Mouse (Mus musculus) neutrophil, adult 5-6 weeks (primary cell): ENCODE results near the gene Prdm5. TPM values are rescaled to one million over a fixed set of nuclear protein-coding genes. Genes with fewer than 3 reads are reported as not detected.

Experiments used
- ATAC-seq: fragments of 151-379, 151-347 bp; 2 replicates; pipeline ENCODE4 v1.8.0; 2017; ENCODE audit warnings: mild to moderate bottlenecking, moderate TSS enrichment; ENCODE audit not compliant: insufficient number of reproducible peaks, poor library complexity, low FRiP score, severe bottlenecking; ENCODE audit errors: extremely low read depth
- total RNA-seq: library from RNA; stranded (forward); fragments of 200-1000 nt; gene quantifications from 2 replicates; pipeline ENCODE4 v1.2.3, GENCODE M21; 2017

Gene Prdm5
- total RNA-seq = not detected in 2 replicates

DNA sequence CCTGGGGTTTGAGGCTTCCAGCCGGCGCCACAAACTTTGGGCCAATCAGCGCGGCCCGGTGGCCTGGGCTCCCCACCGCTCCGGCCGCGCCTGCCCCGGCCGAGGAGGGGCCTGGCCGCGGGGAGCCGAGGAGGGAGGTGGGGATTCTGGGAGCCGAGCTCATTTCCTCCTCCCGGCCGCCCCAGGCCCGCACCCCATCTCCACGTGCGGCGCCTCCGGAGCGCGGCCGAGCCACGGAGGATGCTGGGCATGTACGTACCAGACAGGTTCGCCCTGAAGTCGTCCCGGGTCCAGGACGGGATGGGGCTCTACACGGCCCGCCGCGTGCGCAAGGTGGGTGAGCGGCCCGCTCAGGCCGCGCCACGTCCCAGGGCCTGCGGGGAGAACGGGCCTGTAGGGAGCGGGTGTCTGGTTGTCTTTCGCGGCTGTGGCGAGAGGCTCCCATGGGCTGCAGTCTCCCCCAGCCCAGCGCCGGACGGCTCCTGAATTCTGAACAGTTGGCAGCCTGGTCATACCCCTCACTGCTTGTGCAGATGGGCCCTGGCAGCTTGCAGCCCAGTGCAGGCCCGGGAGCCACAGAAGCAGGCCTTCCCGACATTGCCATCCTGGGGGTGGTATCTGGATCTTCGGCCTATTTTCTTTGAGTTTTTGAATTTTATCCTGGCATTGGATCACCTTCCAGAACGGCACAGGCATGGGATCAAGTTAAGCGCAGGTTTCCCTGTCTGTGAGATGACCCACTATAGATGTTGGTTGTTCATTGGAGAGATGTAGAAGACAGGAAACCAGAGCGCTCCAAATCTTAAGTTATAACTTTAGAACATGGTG is at the start of gene Prdm5:
Gene Prdm5, plus strand, starts transcription at position 128 of the 828 bp plus-strand sequence.
- no peak for ATAC-seq

DNA sequence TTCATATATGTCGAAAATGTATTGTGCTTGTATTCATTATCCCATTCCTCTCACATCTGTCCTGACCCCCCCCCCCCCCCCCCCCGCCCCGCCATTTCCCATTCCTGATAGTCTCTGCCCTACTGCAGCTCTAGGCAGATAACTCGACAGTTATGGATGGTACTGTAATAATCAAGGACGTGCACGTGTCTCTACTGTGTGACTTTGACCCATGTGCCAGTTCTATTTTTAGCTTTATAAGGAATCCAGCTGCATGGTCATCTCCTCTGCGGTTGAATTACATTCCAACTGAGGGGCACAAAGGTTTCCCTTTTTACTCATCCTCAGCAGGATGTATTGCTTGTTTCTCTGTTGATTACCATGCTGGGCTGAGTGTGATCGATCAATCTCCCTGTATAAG is 39.3 kb upstream of the Prdm5 start:
- no peak for ATAC-seq

DNA sequence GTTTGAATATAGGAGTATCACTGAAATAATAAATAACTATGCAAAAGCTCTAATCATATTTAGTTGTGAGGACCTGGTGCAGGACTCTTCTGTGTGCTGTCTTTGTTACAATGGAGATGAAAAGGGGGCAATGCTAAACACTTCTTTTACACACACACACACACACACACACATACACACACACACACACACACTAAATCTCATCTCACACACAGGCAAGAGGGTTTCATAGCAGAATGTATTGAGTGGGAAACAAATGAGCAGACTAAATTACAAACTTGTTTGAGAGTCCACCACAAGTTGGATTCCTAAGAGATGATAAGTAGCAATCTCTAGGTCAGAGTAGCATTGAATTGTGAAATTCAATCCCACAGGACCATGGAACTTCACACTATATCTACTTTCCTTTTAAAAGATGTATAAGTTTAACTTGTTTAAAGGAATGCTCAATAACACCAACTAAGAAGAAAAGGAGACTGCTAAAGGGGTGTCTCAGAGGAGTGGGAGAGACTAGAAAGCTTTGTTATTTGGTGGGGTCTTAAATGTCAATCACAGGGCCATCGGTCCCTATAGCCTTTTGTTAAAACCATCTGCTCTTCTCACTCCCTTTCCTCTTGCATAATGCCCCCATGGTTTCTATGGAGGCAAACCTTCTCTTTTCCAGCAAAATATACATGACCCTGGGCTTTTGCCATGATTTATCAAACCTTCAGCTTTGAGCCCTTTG is 35.5 kb upstream of the Prdm5 start:
- no peak for ATAC-seq

DNA sequence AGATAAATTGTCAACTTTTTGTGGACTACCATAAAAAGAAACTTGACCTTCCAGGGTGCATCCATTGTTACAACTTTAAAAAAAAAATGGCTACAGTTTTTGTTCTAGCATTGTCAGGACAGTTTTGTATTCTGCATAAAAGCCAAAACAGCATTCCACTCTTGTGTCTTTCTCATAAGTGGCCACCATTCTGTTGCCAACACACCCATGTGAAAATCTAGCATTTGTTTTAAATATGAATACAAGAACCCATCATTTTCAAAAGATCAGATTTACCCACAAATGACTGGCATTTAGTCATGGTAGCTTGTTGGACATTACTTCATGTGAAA is 35.0 kb upstream of the Prdm5 start:
- no peak for ATAC-seq

DNA sequence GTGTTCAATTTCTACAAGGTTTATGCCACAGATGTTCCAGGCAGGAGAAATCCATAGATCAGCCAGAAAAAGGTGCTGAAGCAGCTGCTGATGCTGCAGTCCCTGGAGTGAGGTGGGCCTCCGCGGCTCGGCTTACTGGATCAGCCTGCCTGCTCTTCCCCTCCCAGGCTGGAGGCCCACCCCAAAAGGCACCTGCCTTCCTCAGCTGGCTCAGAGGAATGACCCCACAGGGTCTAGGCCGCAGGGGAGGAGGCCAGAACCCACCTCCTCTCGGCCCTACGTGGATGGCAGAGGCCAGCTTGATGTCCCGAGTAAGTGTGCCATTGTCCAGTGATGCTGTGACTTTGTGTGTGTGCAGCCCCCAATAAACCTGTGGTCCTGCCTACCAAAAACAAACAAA is 20.6 kb upstream of the Prdm5 start:
- no peak for ATAC-seq

DNA sequence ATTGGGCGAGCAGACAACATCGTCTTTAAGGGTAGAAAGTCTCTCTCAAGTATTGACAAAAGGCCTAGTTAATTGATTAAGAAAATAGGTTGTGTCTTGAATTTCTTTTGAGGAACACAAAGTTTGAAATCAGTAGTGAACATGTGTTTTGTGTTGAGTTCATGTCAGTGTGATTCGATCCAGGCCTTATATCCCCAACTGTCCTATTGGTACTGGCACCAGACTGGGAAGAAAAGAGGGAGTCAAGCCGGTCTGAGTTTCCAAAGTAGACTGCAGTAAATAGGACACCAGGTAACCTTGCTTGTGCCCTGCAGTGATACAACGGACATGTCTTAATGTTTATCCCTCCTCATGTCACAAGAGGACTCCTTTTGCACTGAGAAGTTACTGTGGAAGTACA is 19.6 kb upstream of the Prdm5 start:
- ATAC-seq = no peak

DNA sequence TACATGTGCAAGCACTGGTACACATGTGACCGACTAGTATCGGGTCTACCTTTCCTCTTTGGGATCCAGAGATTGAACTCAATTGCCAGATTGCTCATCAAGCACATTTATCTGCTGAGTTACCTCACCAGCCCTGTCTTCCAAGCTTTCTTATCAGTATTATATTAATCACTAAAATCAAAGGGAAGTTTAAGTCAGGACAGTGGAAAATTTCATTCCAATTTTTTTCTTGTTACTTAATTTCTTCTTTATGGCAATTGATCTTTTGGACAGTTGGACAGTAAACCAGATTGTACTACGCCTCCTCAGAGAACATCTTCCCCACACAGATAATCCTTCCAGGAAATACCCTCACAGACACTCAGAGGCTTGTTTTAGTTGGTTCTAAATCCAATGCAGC is 18.7 kb upstream of the Prdm5 start:
- no peak for ATAC-seq

DNA sequence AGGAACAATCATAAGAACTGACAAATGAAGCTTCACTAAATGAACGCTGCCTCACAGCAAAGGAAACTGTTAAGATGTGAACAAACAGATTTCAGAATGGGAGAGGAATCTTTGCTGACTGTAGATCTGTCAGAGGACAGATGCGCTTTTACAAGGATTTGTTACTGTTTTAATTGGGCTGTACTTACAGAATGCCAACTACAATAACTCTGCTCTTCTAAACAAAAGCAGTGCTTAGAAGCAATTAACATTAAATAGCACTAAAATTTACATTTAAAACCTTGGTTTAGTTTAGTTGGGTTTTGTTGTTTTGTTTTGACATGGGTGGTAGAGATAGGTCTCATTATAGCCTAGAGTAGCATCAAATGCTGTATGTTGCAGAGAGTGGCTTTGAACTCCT is 14.3 kb upstream of the Prdm5 start:
- no peak for ATAC-seq

DNA sequence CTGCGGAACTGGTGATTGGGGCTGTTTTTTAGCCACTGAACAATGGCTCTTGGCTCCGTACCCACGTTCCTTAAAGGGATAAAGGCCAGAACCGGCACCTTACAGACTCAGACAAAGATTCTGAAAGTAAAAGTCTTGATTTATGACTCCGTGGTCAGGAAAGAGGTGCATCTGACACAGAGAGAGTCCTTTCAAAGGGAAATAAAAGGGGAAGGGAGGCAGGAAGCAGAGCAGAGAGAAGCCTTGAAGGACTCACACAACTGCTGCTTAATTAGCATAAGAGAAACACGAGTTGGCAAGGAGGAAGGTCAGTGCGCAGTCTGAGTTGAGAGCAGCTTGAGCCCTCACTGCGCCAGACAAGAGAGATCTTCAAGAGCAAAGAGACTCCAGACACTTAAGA is 13.7 kb upstream of the Prdm5 start:
- no peak for ATAC-seq

DNA sequence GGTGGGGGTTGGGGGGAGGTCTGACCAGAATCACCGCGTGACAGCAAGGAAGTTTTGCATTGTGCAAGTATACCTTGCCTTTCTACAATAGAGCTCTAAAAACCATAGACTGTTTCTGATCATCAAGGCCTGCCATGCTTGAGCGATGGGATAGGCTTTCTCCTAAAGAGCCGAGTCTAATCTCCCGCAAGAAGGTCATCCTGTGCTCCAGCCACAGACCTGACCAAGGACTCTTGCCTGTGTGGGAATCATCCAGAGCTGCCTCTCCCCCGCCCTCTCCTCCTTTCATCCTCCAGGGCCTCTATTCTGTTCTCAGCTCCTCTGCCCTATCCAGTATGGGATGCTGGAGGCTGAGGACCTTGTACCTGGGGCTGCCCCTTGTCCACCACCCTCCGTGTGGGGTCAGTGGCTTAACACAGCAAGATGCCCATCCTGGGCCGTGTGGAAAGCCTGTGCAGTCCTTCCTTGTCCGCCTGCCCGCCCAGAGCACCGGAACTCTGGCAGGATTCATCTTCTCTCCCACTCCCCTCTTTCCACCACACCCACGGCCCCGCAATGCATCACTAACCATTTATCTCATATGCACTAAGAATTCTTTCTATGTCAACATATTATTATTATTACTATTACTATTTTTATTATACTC is 12.9 kb upstream of the Prdm5 start:
- ATAC-seq = no peak

DNA sequence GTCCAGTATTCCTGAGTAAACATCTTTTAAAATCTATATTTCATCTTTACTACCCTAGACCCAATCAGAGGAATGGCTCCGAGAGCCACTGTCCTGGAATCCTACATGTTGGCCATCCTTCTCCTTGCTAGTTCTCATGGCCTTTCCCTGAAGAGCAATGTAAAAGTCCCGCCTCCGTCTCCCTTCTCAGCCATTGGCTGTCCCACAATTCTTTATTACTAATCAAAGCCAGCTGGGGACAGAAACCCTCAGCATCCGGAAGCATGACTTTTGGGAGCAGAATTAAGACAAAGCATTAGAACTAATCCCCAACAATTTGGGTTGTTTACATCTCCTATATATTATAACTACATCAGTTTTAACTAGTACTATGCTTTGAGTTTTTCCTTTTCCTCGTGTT is 10.9 kb upstream of the Prdm5 start:
- ATAC-seq = no peak

DNA sequence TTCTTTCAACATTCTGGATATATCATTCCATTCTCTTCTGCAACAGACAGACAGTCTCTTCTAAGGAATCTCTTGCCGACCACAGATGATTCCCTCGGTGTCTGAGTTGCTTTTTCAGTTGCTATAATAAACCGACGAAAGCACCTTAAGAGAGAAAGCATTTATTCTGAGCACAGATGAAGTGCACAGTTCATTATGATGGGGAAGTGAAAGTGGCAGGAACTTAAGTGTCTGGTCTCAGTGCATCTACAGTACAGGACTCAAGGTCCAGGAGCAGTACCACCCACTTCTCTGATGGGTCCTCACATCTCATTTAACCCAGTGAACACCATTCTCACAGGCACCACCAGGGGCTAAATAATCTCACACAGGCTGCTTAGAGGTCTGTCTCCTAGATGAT is 5.2 kb upstream of the Prdm5 start:
- peak; percentile 61; the same call in 1 of the 2 replicates for ATAC-seq

DNA sequence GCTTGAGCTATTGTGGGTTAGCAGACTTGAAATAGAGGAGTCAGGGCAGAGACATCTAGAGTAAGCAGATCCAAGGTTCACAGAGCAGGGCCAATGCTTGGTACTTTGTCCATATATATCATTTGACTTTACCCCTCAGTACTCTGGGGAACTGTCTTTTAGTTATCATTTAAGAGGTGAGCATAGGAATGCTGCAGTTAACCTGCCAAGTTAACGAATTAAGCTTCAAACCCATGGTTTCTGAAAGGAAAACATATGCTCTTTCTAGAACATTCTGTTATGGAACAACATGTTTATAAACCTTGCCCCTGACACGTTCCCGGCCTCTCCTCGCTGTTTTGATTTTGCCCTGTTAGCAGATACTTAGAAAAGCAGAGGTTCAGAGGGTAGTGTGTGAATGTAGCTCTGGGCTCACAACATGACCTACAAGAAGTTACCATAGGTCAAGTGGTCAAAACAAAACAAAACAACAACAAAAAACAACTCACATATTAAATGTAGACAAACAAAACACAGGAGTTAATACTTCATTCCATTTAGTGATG is 973 bp downstream of the Prdm5 start:
- ATAC-seq = no peak

DNA sequence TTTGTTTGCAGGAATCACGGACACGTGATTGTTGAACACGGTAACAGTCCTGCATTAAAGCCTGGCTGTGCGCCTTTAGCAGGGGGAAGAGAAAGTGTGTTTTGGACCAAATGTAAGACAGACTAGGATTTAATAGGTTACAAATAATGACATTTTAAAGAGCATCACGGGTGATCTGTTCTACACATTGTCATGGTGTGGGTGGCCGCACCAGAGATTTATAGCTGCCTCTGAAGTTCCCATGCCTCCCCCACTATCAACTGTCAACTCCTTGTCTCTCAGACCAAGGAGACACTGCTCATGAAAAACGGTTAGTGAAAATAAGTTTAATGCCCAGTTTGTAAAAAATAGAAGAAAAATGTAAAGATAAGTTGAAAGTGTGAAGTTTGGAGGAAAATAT is 2.7 kb downstream of the Prdm5 start:
- no peak for ATAC-seq

DNA sequence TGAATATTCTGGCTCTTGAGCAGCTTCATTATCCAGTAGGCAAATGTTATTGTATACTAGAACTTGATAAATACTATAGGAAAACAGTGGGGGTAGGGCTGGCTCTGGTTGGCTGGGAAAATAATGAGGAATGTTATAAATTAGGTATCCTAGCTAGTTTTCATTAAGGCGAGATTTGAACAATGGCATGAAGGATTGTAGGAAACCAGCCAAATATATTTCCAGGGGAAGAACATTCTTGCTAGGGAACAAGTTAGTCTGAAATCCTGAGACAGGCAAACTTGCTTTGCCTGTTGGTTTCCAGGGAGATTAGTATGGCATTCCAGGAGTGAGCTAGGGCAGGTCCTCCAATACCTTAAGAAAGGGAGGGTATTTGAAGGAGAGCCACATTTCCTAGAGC is 4.9 kb downstream of the Prdm5 start:
- ATAC-seq = no peak

DNA sequence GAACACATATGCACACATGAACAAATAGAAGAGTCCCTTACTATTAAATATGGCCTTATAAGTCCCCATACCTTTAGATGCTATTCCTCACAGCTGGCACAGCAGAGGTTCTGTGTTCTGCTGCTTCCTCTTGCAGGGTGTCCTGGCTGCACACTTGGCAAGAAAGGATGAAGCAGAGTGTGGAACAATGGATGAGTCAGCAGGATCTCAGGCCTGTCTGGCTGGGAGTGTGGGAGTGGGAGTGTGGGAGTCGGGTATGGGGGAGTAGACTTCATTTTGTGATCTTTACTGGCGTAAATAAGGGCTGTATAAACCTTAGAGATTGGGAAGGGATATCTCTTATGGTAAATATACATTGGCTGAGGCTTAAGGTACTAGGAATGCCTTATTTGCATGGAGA is 14.1 kb downstream of the Prdm5 start:
- no peak for ATAC-seq

DNA sequence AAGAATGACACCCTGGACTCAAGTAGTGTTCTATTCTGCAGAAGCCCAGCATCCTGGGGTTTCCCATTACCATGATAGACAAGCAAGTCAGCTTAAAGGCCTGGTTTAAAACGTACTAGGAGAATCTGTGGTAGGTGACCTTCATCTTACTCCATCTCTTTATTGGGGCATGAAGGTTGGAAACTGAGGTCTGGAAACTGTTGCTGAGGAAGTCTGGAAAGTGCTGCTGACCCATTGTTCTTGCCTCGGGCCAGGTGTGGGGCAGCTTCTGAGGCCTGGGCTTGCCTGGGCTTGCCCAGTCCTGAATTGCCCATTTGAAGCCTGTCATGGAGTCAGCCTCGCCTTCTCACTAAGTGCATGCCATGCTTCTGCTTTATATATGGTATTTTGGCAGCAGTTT is 17.8 kb downstream of the Prdm5 start:
- ATAC-seq = no peak

DNA sequence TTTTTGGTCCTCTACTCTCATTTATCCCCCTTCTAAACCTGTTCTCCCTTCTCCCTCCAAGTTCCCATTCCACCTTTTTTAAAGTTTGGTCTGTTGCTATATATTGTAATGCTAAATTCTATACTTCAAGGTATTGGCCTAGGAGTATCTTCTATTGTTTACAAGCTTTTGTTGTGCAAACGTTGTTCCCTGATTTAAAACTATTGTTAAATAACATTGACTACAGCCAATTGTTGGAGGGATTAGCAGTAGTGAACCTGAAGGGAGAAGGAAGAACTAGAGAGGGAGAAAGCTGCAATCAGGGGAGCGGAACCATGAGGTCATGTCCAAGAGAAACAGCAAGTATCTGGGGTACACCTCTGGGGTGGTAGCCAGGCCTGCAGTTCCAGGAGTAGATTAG is 18.5 kb downstream of the Prdm5 start:
- ATAC-seq = no peak

DNA sequence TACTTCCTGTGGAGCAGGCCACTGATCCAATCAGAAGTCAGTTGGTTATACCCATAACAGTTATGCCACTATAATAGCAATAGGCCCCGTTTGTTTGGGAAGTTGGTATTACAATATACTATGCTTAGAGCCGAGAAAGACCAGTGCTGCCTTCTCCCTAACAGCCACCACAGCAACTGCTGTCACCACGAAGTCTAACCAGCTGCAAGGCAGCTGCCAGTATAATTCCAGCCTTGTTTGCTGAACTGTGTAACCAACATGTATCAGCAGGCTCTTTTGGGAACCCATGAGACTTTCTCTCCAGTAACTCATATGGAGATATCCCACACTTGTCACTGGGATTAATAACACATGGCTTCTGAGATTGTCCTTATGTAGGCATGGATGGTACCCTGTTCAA is 19.6 kb downstream of the Prdm5 start:
- no peak for ATAC-seq

DNA sequence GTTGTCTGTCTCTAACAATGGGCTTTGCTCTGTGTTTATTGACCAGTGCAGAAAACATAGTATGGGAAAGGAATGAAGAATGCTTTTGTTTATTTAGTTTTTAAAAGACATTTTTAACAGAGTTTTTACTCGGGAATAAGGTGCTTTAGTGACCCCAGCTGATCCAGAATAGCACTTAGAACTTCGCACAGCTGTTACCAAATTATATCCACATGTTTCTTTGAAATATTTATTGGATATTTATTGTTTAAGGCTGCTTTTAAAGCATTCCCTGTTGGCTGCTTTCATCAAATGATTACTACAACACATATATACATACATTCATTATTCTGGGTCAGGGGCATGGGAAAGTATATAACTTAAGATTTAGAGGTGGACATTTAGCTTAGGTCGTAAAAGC is 32.9 kb downstream of the Prdm5 start:
- no peak for ATAC-seq
